Mouse (Mus musculus) cerebellum, adult 2 months (tissue): Measurements from ENCODE around the gene Rrm2.

Experiments used
- CTCF ChIP-seq: fragments of 200-500 bp; IDR thresholded peaks from 2 replicates; pipeline ENCODE4 v1.5.1; 2011; ENCODE audit warnings: low read depth, mild to moderate bottlenecking, control low read depth, low read length, moderate library complexity, borderline replicate concordance; ENCODE audit not compliant: insufficient read depth
- POLR2A ChIP-seq: fragments of 200-500 bp; IDR thresholded peaks from 2 replicates; pipeline ENCODE4 v1.6.1; 2011; ENCODE audit warnings: low read length, control low read depth, borderline replicate concordance; ENCODE audit not compliant: insufficient read depth

- TF ChIP-seq POLR2A (no peak), CTCF (no peak)
These were observed 27.9 kb upstream of the Rrm2 start for GRCm38 (mm10) chr12:24680096-24680491.
